Mouse (Mus musculus) stomach, postnatal 0 days (tissue): ENCODE data around the gene Rbm3. TPM values are rescaled to one million over a fixed set of nuclear protein-coding genes. Genes with fewer than 3 reads are reported as not detected.

Experiments
- ATAC-seq: fragments of 200-750 bp; cut with Nextera tagmentation; 2 replicates; pipeline ENCODE4 v1.8.0; 2017; ENCODE audit not compliant: low FRiP score, low TSS enrichment
- DNase-seq: peaks from one replicate; pipeline ENCODE4 v3.0.0-alpha.2; 2016; ENCODE audit warnings: low spot score
- H3K27ac ChIP-seq: fragments of 300-500 bp; sonication (generic); replicated peaks from 2 replicates; pipeline ENCODE4 v1.5.1; 2014; ENCODE audit warnings: mild to moderate bottlenecking, control low read depth
- H3K27me3 ChIP-seq: fragments of 300-500 bp; sonication (generic); 2 replicates; pipeline ENCODE4 v1.6.1; 2014; ENCODE audit warnings: low read length; ENCODE audit not compliant: control insufficient read depth, insufficient read depth
- H3K36me3 ChIP-seq: fragments of 300-500 bp; sonication (generic); 2 replicates; pipeline ENCODE4 v1.6.1; 2014; ENCODE audit warnings: low read length, mixed read lengths; ENCODE audit not compliant: control insufficient read depth, insufficient read depth
- H3K4me1 ChIP-seq: fragments of 300-500 bp; sonication (generic); replicated peaks from 2 replicates; pipeline ENCODE4 v1.6.1; 2014; ENCODE audit warnings: antibody characterized with exemption; ENCODE audit not compliant: control insufficient read depth, insufficient read depth
- H3K4me2 ChIP-seq: fragments of 300-500 bp; sonication (generic); replicated peaks from 2 replicates; pipeline ENCODE4 v1.6.1; 2014; ENCODE audit warnings: low read depth, mild to moderate bottlenecking, control low read depth, moderate library complexity
- H3K4me3 ChIP-seq: fragments of 300-500 bp; sonication (generic); 2 replicates; pipeline ENCODE4 v1.5.1; 2014; ENCODE audit warnings: low read depth, low read length, control low read depth
- H3K9ac ChIP-seq: fragments of 300-500 bp; sonication (generic); 2 replicates; pipeline ENCODE4 v1.6.1; 2014; ENCODE audit warnings: mild to moderate bottlenecking, low read length, control low read depth, mixed read lengths
- H3K9me3 ChIP-seq: fragments of 300-500 bp; sonication (generic); 2 replicates; pipeline ENCODE4 v1.6.1; 2016; ENCODE audit warnings: low read length; ENCODE audit not compliant: control insufficient read depth
- CTCF ChIP-seq: IDR thresholded peaks from 2 replicates; pipeline ENCODE4 v1.5.1; 2016; ENCODE audit warnings: antibody characterized with exemption, low read depth, mild to moderate bottlenecking, moderate library complexity
- EP300 ChIP-seq: optimal IDR thresholded peaks from 2 replicates; pipeline ENCODE3; 2016; ENCODE audit warnings: antibody characterized with exemption
- WGBS: fragments of 180-500 bp; shearing (Covaris S2); extraction: QIAGEN DNeasy Blood & Tissue Kit; methylation state at CpG from one replicate; pipeline ENCODE4 v1.1.7; 2014; 5-methylcytosine and 5-hydroxymethylcytosine counted together
- polyA plus RNA-seq: library from polyadenylated mRNA; unstranded; fragments of >200 nt; fragmentation: Nextera tagmentation; extraction: Ambion mirVana; gene quantifications from 2 replicates; pipeline ENCODE4 v1.2.1, GENCODE M21; 2015

Gene Rbm3
- polyA plus RNA-seq, 1 experiment from 2014 or later: 659 TPM

- H3K4me3 ChIP-seq: no peak overlapping the region
- no peak for TF ChIP-seq EP300
- no peak for TF ChIP-seq CTCF
- 78% methylated on average over 5 of the region's 5 CpGs for WGBS
- no peaks in the 10 kb centered on the region for H3K4me1 ChIP-seq
- DNase-seq (no peak), ATAC-seq (no peak)
- no peaks in the 10 kb centered on the region for H3K9me3 ChIP-seq
- H3K9ac ChIP-seq: no peak overlapping the region
- H3K4me2 ChIP-seq: no peak overlapping the region
- H3K36me3 ChIP-seq: no peaks in the 10 kb centered on the region
- H3K27me3 ChIP-seq: no peaks in the 10 kb centered on the region
- H3K27ac ChIP-seq: no peak overlapping the region
Observed at GRCm38 (mm10) chrX:8179646-8180045, 34.0 kb upstream of the Rbm3 start.

DNA sequence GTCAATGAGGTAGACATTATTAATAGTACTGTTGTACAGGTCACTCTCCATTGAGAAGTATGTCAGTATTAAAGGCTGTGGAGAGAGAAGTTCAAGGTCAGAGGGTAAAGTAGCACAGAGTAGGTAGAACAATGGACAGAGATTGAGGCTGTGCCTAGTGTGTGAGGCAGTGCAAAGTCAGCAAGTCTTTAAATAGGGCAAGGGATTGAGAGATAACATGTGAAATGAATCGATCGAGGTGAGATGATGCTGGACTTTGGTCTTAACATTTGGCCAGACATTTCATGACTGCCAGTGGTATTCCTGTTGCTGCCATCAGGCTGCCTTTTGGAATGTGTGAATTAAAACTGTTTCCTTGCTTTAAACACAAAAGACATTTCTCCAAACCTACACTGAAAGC is 33.2 kb upstream of the Rbm3 start:
- H3K4me3 ChIP-seq: no peak overlapping the region
- DNase-seq (no peak), ATAC-seq (0 out of 2 replicates have a peak, but pooled peaks have one; percentile 23)
- H3K9ac ChIP-seq: no peak overlapping the region
- H3K27ac ChIP-seq: no peak overlapping the region
- H3K4me1 ChIP-seq: no peaks in the 10 kb centered on the region
- WGBS: 84% methylated on average over 2 of the region's 2 CpGs
- H3K4me2 ChIP-seq: no peak overlapping the region
- no peaks in the 10 kb centered on the region for H3K9me3 ChIP-seq
- no peaks in the 10 kb centered on the region for H3K36me3 ChIP-seq
- no peaks in the 10 kb centered on the region for H3K27me3 ChIP-seq
- no peak for TF ChIP-seq CTCF

GRCm38 (mm10) chrX:8175504-8176385 is 30.1 kb upstream of the Rbm3 start, which contains the start of gene Tbc1d25:
Tbc1d25 (minus strand) TSS chrX:8176181.
- Histone ChIP-seq H3K4me3 (peak within 1 kb of the TSS; percentile 53), H3K4me2 (peak within 1 kb of the TSS; percentile 52), H3K27ac (peak within 1 kb of the TSS; percentile 63; the same call in 1 of the 2 replicates), H3K36me3 (no peaks in the 10 kb centered on the region), H3K27me3 (no peaks in the 10 kb centered on the region), H3K9ac (peak within 1 kb of the TSS; percentile 61; the same call in 1 of the 2 replicates), H3K9me3 (no peaks in the 10 kb centered on the region), H3K4me1 (no peaks in the 10 kb centered on the region)
- TF ChIP-seq CTCF: peak; percentile 54
- TF ChIP-seq EP300: no peak
- DNase-seq (peak; percentile 86), ATAC-seq (peak; percentile 93)
- 11% methylated on average over 53 of the region's 56 CpGs for WGBS

GRCm38 (mm10) chrX:8175169-8175503 is 29.5 kb upstream of the Rbm3 start:
- Histone ChIP-seq H3K27ac (no peak overlapping the region), H3K4me3 (peak overlapping the region; percentile 53), H3K9ac (peak overlapping the region; percentile 61; the same call in 1 of the 2 replicates), H3K36me3 (no peaks in the 10 kb centered on the region), H3K27me3 (no peaks in the 10 kb centered on the region), H3K4me1 (no peaks in the 10 kb centered on the region), H3K4me2 (peak overlapping the region; percentile 52), H3K9me3 (no peaks in the 10 kb centered on the region)
- DNase-seq: no peak
- 13% methylated on average over 4 of the region's 4 CpGs for WGBS
- TF ChIP-seq EP300: no peak
- no peak for TF ChIP-seq CTCF
- no peak for ATAC-seq

- no peak overlapping the region for H3K4me2 ChIP-seq
- TF ChIP-seq EP300 (no peak), CTCF (no peak)
- no peaks in the 10 kb centered on the region for H3K4me1 ChIP-seq
- ATAC-seq (no peak), DNase-seq (no peak)
- H3K27ac ChIP-seq: no peak overlapping the region
- H3K9ac ChIP-seq: no peak overlapping the region
- H3K27me3 ChIP-seq: no peaks in the 10 kb centered on the region
- no peaks in the 10 kb centered on the region for H3K36me3 ChIP-seq
- WGBS: 90% methylated on average over 10 of the region's 10 CpGs
- H3K9me3 ChIP-seq: no peaks in the 10 kb centered on the region
- H3K4me3 ChIP-seq: no peak overlapping the region
Observed at GRCm38 (mm10) chrX:8167716-8168647, 22.3 kb upstream of the Rbm3 start.

GRCm38 (mm10) chrX:8164471-8164870 is 18.8 kb upstream of the Rbm3 start:
- H3K9me3 ChIP-seq: no peaks in the 10 kb centered on the region
- no peak overlapping the region for H3K4me3 ChIP-seq
- H3K27ac ChIP-seq: no peak overlapping the region
- no peaks in the 10 kb centered on the region for H3K27me3 ChIP-seq
- no peaks in the 10 kb centered on the region for H3K36me3 ChIP-seq
- H3K4me1 ChIP-seq: no peaks in the 10 kb centered on the region
- no peak for ATAC-seq
- WGBS: 82% methylated on average over 4 of the region's 4 CpGs
- no peak for DNase-seq
- no peak overlapping the region for H3K9ac ChIP-seq
- H3K4me2 ChIP-seq: no peak overlapping the region
- no peak for TF ChIP-seq CTCF
- no peak for TF ChIP-seq EP300
